Mouse (Mus musculus) thymus, adult 2 months (tissue): ENCODE data around the gene Zc3h7b.

Source experiments
- CTCF ChIP-seq: fragments of 200-500 bp; IDR thresholded peaks from 2 replicates; pipeline ENCODE4 v1.5.1; 2012; ENCODE audit warnings: mild to moderate bottlenecking, control low read depth, low read length, moderate library complexity, borderline replicate concordance; ENCODE audit not compliant: control insufficient read depth, poor library complexity, insufficient read depth; ENCODE audit errors: extremely low read depth
- POLR2A ChIP-seq: fragments of 200-500 bp; IDR thresholded peaks from 2 replicates; pipeline ENCODE4 v1.6.1; 2012; ENCODE audit warnings: mild to moderate bottlenecking, low read length, control low read depth, moderate library complexity; ENCODE audit not compliant: control insufficient read depth, poor library complexity, insufficient read depth; ENCODE audit errors: extremely low read depth

DNA sequence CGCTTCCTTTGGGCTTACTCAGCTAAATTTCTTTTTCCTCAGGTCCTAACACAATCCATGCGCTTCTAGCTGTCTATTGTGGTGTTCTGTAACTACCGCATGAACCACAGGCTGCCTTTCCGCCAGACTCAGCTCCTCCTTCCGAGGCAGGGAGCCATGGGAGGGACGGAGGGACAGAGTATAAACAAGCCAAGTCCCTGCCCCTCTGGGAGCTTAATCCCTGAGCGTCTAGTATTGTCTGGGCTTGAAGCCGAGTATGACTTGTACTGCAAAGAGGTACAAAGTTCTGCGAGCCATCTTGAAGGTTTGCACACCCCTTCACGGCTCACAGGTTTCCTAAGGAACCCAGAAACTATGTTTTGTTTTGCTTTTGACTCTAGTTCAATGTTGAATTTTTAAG, 65.3 kb downstream of the Zc3h7b start:
- TF ChIP-seq CTCF (no peak), POLR2A (no peak)
